Mouse (Mus musculus): Measurements from ENCODE around the gene Dnajb2. TPM values are rescaled to one million over a fixed set of nuclear protein-coding genes. Genes with fewer than 3 reads are reported as not detected.

Dnajb2 gene
- total and polyA plus RNA-seq, 2 experiments from 2014 or later = 34.9 to 35.0 TPM

DNA sequence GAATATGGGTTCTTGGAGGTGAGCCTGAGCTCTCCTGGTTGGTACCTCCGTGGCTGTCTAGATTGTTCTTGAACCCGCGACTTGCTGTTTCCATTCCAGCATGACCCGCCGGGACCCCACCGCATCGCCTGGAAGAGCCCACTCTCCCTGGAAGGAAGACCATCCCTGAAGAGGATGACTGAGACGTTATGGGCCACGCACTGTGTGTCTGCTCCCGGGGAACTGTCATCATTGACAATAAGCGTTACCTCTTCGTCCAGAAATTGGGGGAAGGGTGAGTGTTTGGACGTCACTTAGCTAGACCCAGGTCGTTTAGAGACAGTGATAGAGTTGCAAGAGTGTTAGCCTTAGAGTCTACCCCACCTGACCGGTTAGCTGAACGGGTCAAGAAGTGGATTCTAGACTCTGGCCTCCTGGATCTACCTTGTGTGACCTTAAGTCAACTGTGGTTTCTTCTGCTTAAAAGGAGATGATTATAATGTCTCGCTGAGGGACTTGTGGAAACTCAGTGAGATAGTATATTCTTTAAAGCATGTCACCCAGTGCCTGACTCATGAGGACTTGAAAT is 25.0 kb upstream of the Dnajb2 start:
- Histone ChIP-seq H3K4me3 (ENCODE audit: low read depth, low read length) (peak overlapping the region; percentile 91), H3K36me3 (replicated peaks; ENCODE audit: control insufficient read depth, insufficient read depth, low read length) (peaks cover 39% of the 10 kb centered on the region), H3K4me1 (ENCODE audit: control insufficient read depth, insufficient read depth) (peaks cover 29% of the 10 kb centered on the region), H3K9ac (replicated peaks; ENCODE audit: low read depth, low read length) (peak overlapping the region; percentile 92), H3K4me2 (ENCODE audit: low read depth, low read length) (peak overlapping the region; percentile 89), H3K9me3 (replicated peaks; ENCODE audit: control insufficient read depth, low read length) (no peaks in the 10 kb centered on the region), H3K27me3 (ENCODE audit: control insufficient read depth, insufficient read depth, low read length) (no peaks in the 10 kb centered on the region), H3K27ac (ENCODE audit: low read depth) (peak overlapping the region; percentile 59; the same call in 1 of the 2 replicates)
- TF ChIP-seq CTCF (IDR thresholded peaks at IDR 0.05; ENCODE audit: low read depth) (no peak), EP300 (IDR thresholded peaks at IDR 0.05; ENCODE audit: low read depth) (no peak)
- ATAC-seq (ENCODE audit: insufficient read depth, low read depth) (no peak), DNase-seq (ENCODE audit: low spot score) (no peak)
- 10% methylated on average over 17 of the region's 17 CpGs for WGBS

DNA sequence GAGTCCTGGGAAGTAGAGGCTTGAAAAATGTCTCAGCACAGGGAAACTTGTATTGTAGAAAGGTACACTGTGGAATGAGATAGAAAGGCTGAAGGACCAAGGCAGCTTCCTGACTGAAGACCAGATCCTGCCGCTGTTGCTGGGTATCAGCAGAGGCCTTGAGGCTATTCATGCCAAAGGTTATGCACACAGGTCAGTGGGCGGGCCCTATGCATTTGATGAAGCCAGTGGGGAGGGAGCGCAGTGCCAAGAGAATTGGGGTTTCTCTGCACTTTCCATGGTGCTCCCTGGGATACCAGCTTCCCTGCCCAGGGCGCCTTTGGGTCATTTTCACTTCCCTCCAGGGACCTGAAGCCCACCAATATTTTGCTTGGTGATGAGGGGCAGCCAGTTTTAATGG is 23.7 kb upstream of the Dnajb2 start:
- Histone ChIP-seq H3K9me3 (replicated peaks; ENCODE audit: control insufficient read depth, low read length) (no peaks in the 10 kb centered on the region), H3K4me3 (ENCODE audit: low read depth, low read length) (no peak overlapping the region), H3K4me1 (ENCODE audit: control insufficient read depth, insufficient read depth) (peaks cover 35% of the 10 kb centered on the region), H3K9ac (replicated peaks; ENCODE audit: low read depth, low read length) (no peak overlapping the region), H3K27ac (ENCODE audit: low read depth) (no peak overlapping the region), H3K4me2 (ENCODE audit: low read depth, low read length) (no peak overlapping the region), H3K36me3 (replicated peaks; ENCODE audit: control insufficient read depth, insufficient read depth, low read length) (peaks cover 45% of the 10 kb centered on the region), H3K27me3 (ENCODE audit: control insufficient read depth, insufficient read depth, low read length) (no peaks in the 10 kb centered on the region)
- 88% methylated on average over 4 of the region's 4 CpGs for WGBS
- ATAC-seq (ENCODE audit: insufficient read depth, low read depth) = no peak
- DNase-seq (ENCODE audit: low spot score) = no peak
- no peak for TF ChIP-seq CTCF (IDR thresholded peaks at IDR 0.05; ENCODE audit: low read depth)

DNA sequence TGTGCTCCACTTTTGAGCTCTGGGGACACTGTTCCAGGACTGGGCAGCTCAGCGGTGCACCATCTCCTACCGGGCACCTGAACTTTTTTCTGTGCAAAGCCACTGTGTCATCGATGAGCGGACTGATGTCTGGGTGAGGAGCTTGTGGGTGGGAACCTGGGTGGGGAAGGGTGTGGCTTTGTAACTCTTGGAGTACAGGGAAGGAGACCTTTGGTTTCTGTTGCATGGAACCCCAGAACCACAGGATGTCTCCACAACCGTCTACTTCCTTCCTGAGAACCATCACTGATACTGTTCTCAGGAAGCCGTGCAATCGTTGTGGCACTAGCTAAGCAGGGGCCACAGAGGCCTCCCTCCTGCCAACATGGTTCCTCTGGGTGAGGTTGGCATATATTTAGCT is 23.1 kb upstream of the Dnajb2 start:
- WGBS = 77% methylated on average over 7 of the region's 7 CpGs
- no peaks in the 10 kb centered on the region for H3K27me3 ChIP-seq (ENCODE audit: control insufficient read depth, insufficient read depth, low read length)
- no peak overlapping the region for H3K27ac ChIP-seq (ENCODE audit: low read depth)
- ATAC-seq (ENCODE audit: insufficient read depth, low read depth) (no peak), DNase-seq (ENCODE audit: low spot score) (no peak)
- H3K4me2 ChIP-seq (ENCODE audit: low read depth, low read length) = no peak overlapping the region
- H3K4me3 ChIP-seq (ENCODE audit: low read depth, low read length) = no peak overlapping the region
- H3K36me3 ChIP-seq (replicated peaks; ENCODE audit: control insufficient read depth, insufficient read depth, low read length) = peaks cover 45% of the 10 kb centered on the region
- H3K4me1 ChIP-seq (ENCODE audit: control insufficient read depth, insufficient read depth) = peaks cover 39% of the 10 kb centered on the region
- no peak overlapping the region for H3K9ac ChIP-seq (replicated peaks; ENCODE audit: low read depth, low read length)
- TF ChIP-seq CTCF (IDR thresholded peaks at IDR 0.05; ENCODE audit: low read depth) (no peak), EP300 (IDR thresholded peaks at IDR 0.05; ENCODE audit: low read depth) (no peak)
- no peaks in the 10 kb centered on the region for H3K9me3 ChIP-seq (replicated peaks; ENCODE audit: control insufficient read depth, low read length)

DNA sequence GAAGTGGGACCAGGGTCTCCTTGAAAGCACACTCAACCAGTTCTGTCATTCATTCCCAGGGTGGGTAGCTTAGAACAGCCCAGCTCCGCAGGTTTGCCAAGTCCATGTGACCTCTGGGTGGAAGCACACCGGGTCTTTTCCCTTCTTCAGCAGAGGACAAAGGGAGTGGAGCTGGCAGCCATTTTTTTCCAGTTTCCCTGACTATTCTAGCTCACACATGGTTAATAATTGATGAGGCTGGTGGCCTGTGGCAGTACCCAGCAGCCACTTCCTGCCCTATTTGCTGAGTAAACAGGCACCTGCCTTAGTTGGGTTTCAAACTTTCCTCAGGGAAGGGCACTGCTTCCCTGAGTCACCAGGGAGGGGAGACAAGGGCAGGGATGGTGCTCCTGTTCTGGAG is 21.8 kb upstream of the Dnajb2 start:
- DNase-seq (ENCODE audit: low spot score) (no peak), ATAC-seq (ENCODE audit: insufficient read depth, low read depth) (no peak)
- TF ChIP-seq EP300 (IDR thresholded peaks at IDR 0.05; ENCODE audit: low read depth) = no peak
- no peak for TF ChIP-seq CTCF (IDR thresholded peaks at IDR 0.05; ENCODE audit: low read depth)
- Histone ChIP-seq H3K9me3 (replicated peaks; ENCODE audit: control insufficient read depth, low read length) (no peaks in the 10 kb centered on the region), H3K36me3 (replicated peaks; ENCODE audit: control insufficient read depth, insufficient read depth, low read length) (peaks cover 45% of the 10 kb centered on the region), H3K4me2 (ENCODE audit: low read depth, low read length) (no peak overlapping the region), H3K4me1 (ENCODE audit: control insufficient read depth, insufficient read depth) (peaks cover 35% of the 10 kb centered on the region), H3K9ac (replicated peaks; ENCODE audit: low read depth, low read length) (no peak overlapping the region), H3K4me3 (ENCODE audit: low read depth, low read length) (no peak overlapping the region), H3K27ac (ENCODE audit: low read depth) (peak overlapping the region; percentile 86), H3K27me3 (ENCODE audit: control insufficient read depth, insufficient read depth, low read length) (peaks cover 2% of the 10 kb centered on the region; the same call in 1 of the 2 replicates)
- WGBS = 53% methylated on average over 2 of the region's 2 CpGs

DNA sequence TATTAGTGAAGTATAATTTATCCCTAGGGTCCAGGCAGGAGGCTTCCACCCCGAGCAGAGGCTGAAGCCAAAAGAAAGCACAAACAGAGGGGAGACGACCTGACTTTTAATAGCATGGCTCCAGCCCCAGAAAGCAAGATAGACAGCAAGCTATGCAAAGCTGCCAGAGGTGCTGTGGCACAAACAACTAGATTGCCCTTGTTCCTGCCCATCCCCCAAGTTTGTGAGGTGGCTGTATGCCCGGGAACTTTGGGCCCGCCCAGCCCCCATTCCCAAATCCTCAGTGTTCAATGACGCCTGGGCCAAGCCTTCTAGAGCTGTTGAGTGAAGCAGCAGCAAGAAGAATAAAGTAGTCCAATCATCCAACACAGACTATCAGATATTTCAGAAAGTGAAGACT is 21.3 kb upstream of the Dnajb2 start:
- DNase-seq (ENCODE audit: low spot score) = no peak
- peaks cover 35% of the 10 kb centered on the region for H3K4me1 ChIP-seq (ENCODE audit: control insufficient read depth, insufficient read depth)
- H3K9ac ChIP-seq (replicated peaks; ENCODE audit: low read depth, low read length) = no peak overlapping the region
- H3K4me2 ChIP-seq (ENCODE audit: low read depth, low read length) = no peak overlapping the region
- peak overlapping the region; percentile 86 for H3K27ac ChIP-seq (ENCODE audit: low read depth)
- 54% methylated on average over 5 of the region's 5 CpGs for WGBS
- ATAC-seq (ENCODE audit: insufficient read depth, low read depth) = no peak
- H3K9me3 ChIP-seq (replicated peaks; ENCODE audit: control insufficient read depth, low read length) = no peaks in the 10 kb centered on the region
- 0 out of 2 replicates have a peak, but pooled peaks have one; percentile 42 for TF ChIP-seq EP300 (IDR thresholded peaks at IDR 0.05; ENCODE audit: low read depth)
- no peak for TF ChIP-seq CTCF (IDR thresholded peaks at IDR 0.05; ENCODE audit: low read depth)
- peaks cover 45% of the 10 kb centered on the region for H3K36me3 ChIP-seq (replicated peaks; ENCODE audit: control insufficient read depth, insufficient read depth, low read length)
- peaks cover 6% of the 10 kb centered on the region; the same call in 1 of the 2 replicates for H3K27me3 ChIP-seq (ENCODE audit: control insufficient read depth, insufficient read depth, low read length)
- H3K4me3 ChIP-seq (ENCODE audit: low read depth, low read length) = no peak overlapping the region

DNA sequence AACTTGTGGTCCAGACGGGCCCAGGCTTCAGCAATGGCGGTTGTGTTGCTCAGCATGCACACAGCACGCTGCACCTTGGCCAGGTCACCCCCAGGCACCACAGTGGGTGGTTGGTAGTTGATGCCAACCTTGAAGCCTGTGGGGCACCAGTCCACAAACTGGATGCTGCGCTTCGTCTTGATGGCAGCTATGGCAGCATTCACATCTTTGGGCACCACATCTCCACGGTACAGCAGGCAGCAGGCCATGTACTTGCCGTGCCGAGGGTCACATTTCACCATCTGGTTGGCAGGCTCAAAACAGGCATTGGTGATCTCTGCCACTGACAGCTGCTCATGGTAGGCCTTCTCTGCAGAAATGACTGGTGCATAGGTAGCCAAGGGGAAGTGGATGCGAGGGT is 20.4 kb upstream of the Dnajb2 start:
- no peak for DNase-seq (ENCODE audit: low spot score)
- no peak overlapping the region for H3K27ac ChIP-seq (ENCODE audit: low read depth)
- WGBS = 90% methylated on average over 9 of the region's 9 CpGs

More for the DNA sequence above, 20.4 kb upstream of the Dnajb2 start:
- TF ChIP-seq EP300 (IDR thresholded peaks at IDR 0.05; ENCODE audit: low read depth) (no peak), CTCF (IDR thresholded peaks at IDR 0.05; ENCODE audit: low read depth) (no peak)
- Histone ChIP-seq H3K27me3 (ENCODE audit: control insufficient read depth, insufficient read depth, low read length) (peaks cover 15% of the 10 kb centered on the region; the same call in 1 of the 2 replicates), H3K9ac (replicated peaks; ENCODE audit: low read depth, low read length) (no peak overlapping the region), H3K4me3 (ENCODE audit: low read depth, low read length) (no peak overlapping the region), H3K4me1 (ENCODE audit: control insufficient read depth, insufficient read depth) (peaks cover 29% of the 10 kb centered on the region), H3K36me3 (replicated peaks; ENCODE audit: control insufficient read depth, insufficient read depth, low read length) (peaks cover 45% of the 10 kb centered on the region), H3K9me3 (replicated peaks; ENCODE audit: control insufficient read depth, low read length) (no peaks in the 10 kb centered on the region), H3K4me2 (ENCODE audit: low read depth, low read length) (no peak overlapping the region)
- ATAC-seq (ENCODE audit: insufficient read depth, low read depth) = no peak
